Mouse (Mus musculus): ENCODE data around the gene Lctl.

- no peak for TF ChIP-seq ZC3H11A (IDR thresholded peaks at IDR 0.05; ENCODE audit: borderline replicate concordance, low read depth, low read length)
- TF ChIP-seq MAFK (IDR thresholded peaks at IDR 0.05; ENCODE audit: insufficient read depth, low read depth, low read length), result no peak
- TF ChIP-seq HCFC1 (IDR thresholded peaks at IDR 0.05; ENCODE audit: borderline replicate concordance, insufficient read depth, low read length), result no peak
These were observed 22.9 kb downstream of the Lctl start for GRCm38 (mm10) chr9:64139879-64140278.
